Mouse (Mus musculus): Measurements from ENCODE around the gene Gm12830.

DNA sequence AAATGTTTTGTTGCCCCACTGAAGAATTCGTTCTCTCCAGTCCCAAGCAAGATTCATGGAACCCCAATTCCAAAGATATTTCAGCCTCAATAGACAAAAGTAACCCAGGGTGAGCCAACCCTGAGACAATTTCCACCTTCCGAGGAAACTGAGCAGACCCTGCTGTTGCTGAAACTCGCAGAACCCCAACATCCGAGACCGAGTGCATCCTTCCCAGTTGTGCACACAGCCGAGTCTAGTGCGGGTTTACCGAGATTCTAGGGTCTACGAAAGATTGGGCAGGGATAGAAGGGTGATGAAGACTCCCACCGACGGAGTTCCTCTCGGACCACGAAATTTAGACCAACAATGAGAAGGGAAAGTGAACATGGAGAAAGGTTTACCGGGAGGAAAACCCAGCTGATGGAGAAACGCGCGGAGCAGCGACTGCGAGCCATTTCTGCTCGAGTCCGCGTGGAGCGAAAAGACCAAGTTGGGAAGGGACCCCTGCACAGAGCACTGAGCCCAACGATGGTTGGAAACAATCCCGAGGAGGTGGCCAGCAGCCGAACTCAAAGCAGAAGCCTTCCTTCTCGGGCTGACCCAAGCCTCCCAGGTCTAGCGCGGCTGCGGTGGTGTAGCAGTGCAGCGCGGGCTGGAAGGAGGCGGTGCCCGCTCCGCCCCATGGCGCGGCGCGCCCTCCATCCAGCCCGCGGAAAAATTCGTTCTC, 80.3 kb downstream of the Gm12830 start:
- no peak for TF ChIP-seq POLR2A (IDR thresholded peaks at IDR 0.05; ENCODE audit: borderline replicate concordance, low read depth, low read length)
- no peak for TF ChIP-seq CTCF (IDR thresholded peaks at IDR 0.05; ENCODE audit: low read depth, low read length)

Measured in bone marrow macrophage, adult 2 months (primary cell).